ENCODE assay signal across 8 mouse cellular contexts in genomic region chr14:56575969-56576901, GRCm38 (mm10). TPM values are rescaled to one million over a fixed set of nuclear protein-coding genes. Genes with fewer than 3 reads are reported as not detected.
DNase-seq lines count a peak whose midpoint lies in the region; ATAC-seq and TF ChIP-seq lines count a peak whose summit lies in the region.

No protein-coding gene starts in this region.

- no peaks in the 10 kb centered on the region; the same call in none of the 2 replicates for H3K79me2 ChIP-seq in heart, adult 2 months (replicated peaks; ENCODE audit: control insufficient read depth, insufficient read depth, low read length)

- 0 out of 2 replicates have a peak overlapping the region, but pooled peaks have one; percentile 41 for H3K9ac ChIP-seq in heart, adult 2 months (ENCODE audit: low read depth, low read length)
- no peak overlapping the region for H3K9ac ChIP-seq in hindbrain, embryonic 12.5 days
- no peak overlapping the region for H3K9ac ChIP-seq in midbrain, embryonic 13.5 days (replicated peaks)

- peak overlapping the region; percentile 67 for H3K27ac ChIP-seq in heart, adult 2 months
- no peak overlapping the region for H3K27ac ChIP-seq in hindbrain, embryonic 12.5 days
- no peak overlapping the region for H3K27ac ChIP-seq in midbrain, embryonic 13.5 days

- peaks cover 4% of the 10 kb centered on the region for H3K4me1 ChIP-seq in heart, adult 2 months (ENCODE audit: control insufficient read depth, insufficient read depth, low read length)
- peaks cover 11% of the 10 kb centered on the region for H3K4me1 ChIP-seq in hindbrain, embryonic 12.5 days
- peaks cover 10% of the 10 kb centered on the region for H3K4me1 ChIP-seq in midbrain, embryonic 13.5 days (replicated peaks)

- no peak for TF ChIP-seq CTCF in heart, adult 2 months (IDR thresholded peaks at IDR 0.05)

- no peak for TF ChIP-seq EP300 in heart, adult 2 months (IDR thresholded peaks at IDR 0.05; ENCODE audit: insufficient read depth, low read depth, low read length)

- no peak for TF ChIP-seq POLR2A in heart, adult 2 months (IDR thresholded peaks at IDR 0.05; ENCODE audit: insufficient read depth, low read depth, low read length)

- 37% methylated on average over 18 of the region's 18 CpGs for WGBS in heart, adult 2 months
- WGBS in hindbrain, embryonic 12.5 days = 78% methylated on average over 18 of the region's 18 CpGs
- WGBS in midbrain, embryonic 13.5 days = 77% methylated on average over 18 of the region's 18 CpGs

- intact Hi-C loops in heart, adult 2 months (cut with DNase I) = loop anchor here (5.0 to 10.0 kb wide), 2 partner anchors 91 to 199 kb away; partner anchors contain the start of genes Mphosph8 and Pspc1
- intact Hi-C loops in heart, postnatal 36 days (cut with DNase I) = loop anchor here (2.0 to 10.0 kb wide), 3 partner anchors 93 to 309 kb away; partner anchors contain the start of genes Mphosph8, Pspc1 and Zmym2

- DNase-seq in heart, adult 2 months = peak in 1 of 2 experiments; percentile 19
- DNase-seq in heart, postnatal 36 days = no peak
- peak; percentile 40 for DNase-seq in R1 (ENCODE audit: low read depth, low spot score)
- DNase-seq in cerebellum, adult 9-10 months = no peak
- DNase-seq in ovary, postnatal 10 days (ENCODE audit: low spot score) = no peak
- DNase-seq in spleen, adult 12 weeks (ENCODE audit: low spot score) = no peak

- H3K4me3 ChIP-seq in heart, adult 2 months = peak overlapping the region; percentile 76
- peak overlapping the region; percentile 45; the same call in 1 of the 2 replicates for H3K4me3 ChIP-seq in hindbrain, embryonic 12.5 days
- H3K4me3 ChIP-seq in midbrain, embryonic 13.5 days (replicated peaks) = peak overlapping the region; percentile 42; the same call in 1 of the 2 replicates

- H3K27me3 ChIP-seq in heart, adult 2 months (ENCODE audit: control insufficient read depth, insufficient read depth, low read length) = no peaks in the 10 kb centered on the region
- H3K27me3 ChIP-seq in hindbrain, embryonic 12.5 days = 0 out of 2 replicates have a peak, but pooled peaks cover 2% of the 10 kb centered on the region
- H3K27me3 ChIP-seq in midbrain, embryonic 13.5 days = peaks cover 7% of the 10 kb centered on the region

- H3K4me2 ChIP-seq in hindbrain, embryonic 12.5 days (replicated peaks) = peak overlapping the region; percentile 76
- peak overlapping the region; percentile 62 for H3K4me2 ChIP-seq in midbrain, embryonic 13.5 days (replicated peaks)

- ATAC-seq in hindbrain, embryonic 12.5 days (ENCODE audit: low FRiP score) = no peak
- ATAC-seq in midbrain, embryonic 13.5 days = no peak

- H3K9me3 ChIP-seq in hindbrain, embryonic 12.5 days (replicated peaks) = no peaks in the 10 kb centered on the region
- H3K9me3 ChIP-seq in midbrain, embryonic 13.5 days = no peaks in the 10 kb centered on the region

- H3K36me3 ChIP-seq in heart, adult 2 months (ENCODE audit: control insufficient read depth, insufficient read depth, low read length) = 0 out of 2 replicates have a peak, but pooled peaks cover 2% of the 10 kb centered on the region
- H3K36me3 ChIP-seq in hindbrain, embryonic 12.5 days = no peaks in the 10 kb centered on the region
- H3K36me3 ChIP-seq in midbrain, embryonic 13.5 days = no peaks in the 10 kb centered on the region

RNA-seq across cellular contexts. Expression of gene Parp4, which starts 0.8 kb away (rescaled TPM):
- 10 to 100 TPM; 27.1 to 33.9 TPM for total RNA-seq in heart, adult 2 months (2021)
- 9.2 and 12.9 TPM in 2 replicates for polyA plus RNA-seq in heart, adult 2 months (2012; rRNA removed)
- total RNA-seq in heart, postnatal 36 days (2021) = 10 to 100 TPM; 27.9 to 31.1 TPM
- polyA plus RNA-seq in hindbrain, embryonic 12.5 days (2016; fragmentation: Nextera tagmentation; extraction: Ambion mirVana) = 1.7 and 2.2 TPM in 2 replicates
- polyA plus RNA-seq in midbrain, embryonic 13.5 days (2015; fragmentation: Nextera tagmentation; extraction: Ambion mirVana) = 0.87 and 0.92 TPM in 2 replicates

RNA-seq across cellular contexts. Expression of gene Cenpj, which starts 1.0 kb away (rescaled TPM):
- total RNA-seq in heart, adult 2 months (2021) = 1 to 10 TPM; 3.2 to 4.5 TPM
- 1.1 and 2.0 TPM in 2 replicates for polyA plus RNA-seq in heart, adult 2 months (2012; rRNA removed)
- 1 to 10 TPM; 2.5 to 3.1 TPM for total RNA-seq in heart, postnatal 36 days (2021)
- polyA plus RNA-seq in hindbrain, embryonic 12.5 days (2016; fragmentation: Nextera tagmentation; extraction: Ambion mirVana) = 16.5 and 16.8 TPM in 2 replicates
- polyA plus RNA-seq in midbrain, embryonic 13.5 days (2015; fragmentation: Nextera tagmentation; extraction: Ambion mirVana) = 10.2 and 11.4 TPM in 2 replicates
